Mouse (Mus musculus) adrenal gland, postnatal 25 days (tissue): ENCODE results near the gene Lancl2. TPM values are rescaled to one million over a fixed set of nuclear protein-coding genes. Genes with fewer than 3 reads are reported as not detected.
A peak's percentile ranks its signal among the peaks of the same experiment; 100 is the strongest.

Experiments used
- DNase-seq: peaks from one replicate; pipeline ENCODE4 v3.0.0; 2021; ENCODE audit warnings: mixed read lengths
- long read RNA-seq: library from polyadenylated mRNA; stranded (forward); transcript quantifications from one replicate; pipeline ENCODE4 v2.0.0, GENCODE M21; 2021
- total RNA-seq: library from RNA; stranded (reverse); gene quantifications from 2 replicates; pipeline ENCODE4 v1.2.3, GENCODE M21; 2021

The Lancl2 gene
- total RNA-seq = 13.7 and 19.8 TPM in 2 replicates
- long read RNA-seq, transcript Lancl2-201 (9 exons, 2,509 nt) = major isoform, 8 of 11 reads
- long read RNA-seq, partial matches to known transcripts = 1 of 11 reads
- long read RNA-seq, other reads (novel, unspliced or antisense) = 2 of 11 reads

GRCm38 (mm10) chr6:57702376-57702742 is at the start of gene Lancl2:
TSS of gene Lancl2 (plus strand) at chr6:57702540.
- no peak for DNase-seq

GRCm38 (mm10) chr6:57661295-57661694 is 41.0 kb upstream of the Lancl2 start:
- DNase-seq = no peak

GRCm38 (mm10) chr6:57684156-57684555 is 18.2 kb upstream of the Lancl2 start:
- no peak for DNase-seq

- DNase-seq = peak; percentile 88
These were observed 10.7 kb upstream of the Lancl2 start, which contains the start of gene Pyurf for GRCm38 (mm10) chr6:57691467-57692261. TSS of gene Pyurf (minus strand) at chr6:57692078.

- DNase-seq = no peak
These were observed 9.2 kb upstream of the Lancl2 start for GRCm38 (mm10) chr6:57693116-57693515.

- no peak for DNase-seq
These were observed 654 bp upstream of the Lancl2 start for GRCm38 (mm10) chr6:57701686-57702085.

GRCm38 (mm10) chr6:57702743-57703499 is 581 bp downstream of the Lancl2 start:
- peak; percentile 97 for DNase-seq

GRCm38 (mm10) chr6:57703703-57704102 is 1.4 kb downstream of the Lancl2 start:
- no peak for DNase-seq

- no peak for DNase-seq
These were observed 4.4 kb downstream of the Lancl2 start for GRCm38 (mm10) chr6:57706721-57707120.

GRCm38 (mm10) chr6:57711726-57712125 is 9.4 kb downstream of the Lancl2 start:
- DNase-seq = no peak

- no peak for DNase-seq
These were observed 19.0 kb downstream of the Lancl2 start for GRCm38 (mm10) chr6:57721347-57721746.

GRCm38 (mm10) chr6:57742749-57743148 is 40.4 kb downstream of the Lancl2 start:
- DNase-seq = no peak

- DNase-seq = peak; percentile 14
These were observed 41.0 kb downstream of the Lancl2 start for GRCm38 (mm10) chr6:57743333-57743732.

GRCm38 (mm10) chr6:57744123-57744522 is 41.8 kb downstream of the Lancl2 start:
- no peak for DNase-seq

GRCm38 (mm10) chr6:57744974-57745747 is 42.8 kb downstream of the Lancl2 start:
- DNase-seq = no peak

- DNase-seq = no peak
These were observed 43.4 kb downstream of the Lancl2 start for GRCm38 (mm10) chr6:57745748-57746129.

GRCm38 (mm10) chr6:57753962-57754759 is 51.8 kb downstream of the Lancl2 start:
- no peak for DNase-seq

- no peak for DNase-seq
These were observed 60.7 kb downstream of the Lancl2 start for GRCm38 (mm10) chr6:57763054-57763453.

GRCm38 (mm10) chr6:57765095-57765878 is 62.9 kb downstream of the Lancl2 start:
- DNase-seq = peak; percentile 6

GRCm38 (mm10) chr6:57766287-57766686 is 63.9 kb downstream of the Lancl2 start:
- DNase-seq = no peak
